Mouse (Mus musculus): ENCODE data around the gene Trp53tg5.

DNA sequence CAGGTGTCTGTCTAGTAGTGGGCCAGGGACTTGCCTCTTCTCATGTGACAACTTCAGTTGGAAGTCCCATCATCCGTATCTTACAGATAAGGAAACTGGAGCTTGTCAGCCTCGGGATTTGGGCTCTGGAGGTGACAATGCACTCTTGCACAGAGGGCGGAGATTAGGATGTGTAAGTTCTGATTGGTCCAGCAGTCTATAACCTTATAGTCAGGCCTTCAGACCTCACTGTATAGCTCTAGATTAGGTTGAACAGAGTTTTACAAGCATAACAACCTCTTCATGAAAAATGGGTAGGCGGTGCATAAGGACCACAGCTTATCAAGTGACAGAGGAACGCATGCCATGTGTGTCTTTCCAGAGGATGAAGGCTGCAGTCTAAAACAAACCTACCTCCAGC, 6.7 kb downstream of the Trp53tg5 start:
- TF ChIP-seq POLR2A (IDR thresholded peaks at IDR 0.05; ENCODE audit: insufficient read length, low read depth) (no peak), MYOG (IDR thresholded peaks at IDR 0.05; ENCODE audit: control insufficient read depth in 1 of 3, insufficient read depth in 1 of 3, insufficient read length in 2 of 3, low read depth in 2 of 3) (no peak), E2F4 (IDR thresholded peaks at IDR 0.05; ENCODE audit: insufficient read depth) (no peak), TCF12 (IDR thresholded peaks at IDR 0.05; ENCODE audit: insufficient read depth, poor library complexity, severe bottlenecking) (no peak), CEBPB (IDR thresholded peaks at IDR 0.05; ENCODE audit: insufficient read depth, poor library complexity, severe bottlenecking) (no peak), MAX (IDR thresholded peaks at IDR 0.05; ENCODE audit: low read depth) (no peak), SRF (IDR thresholded peaks at IDR 0.05; ENCODE audit: control insufficient read depth, insufficient read length, low read depth) (no peak), USF1 (IDR thresholded peaks at IDR 0.05; ENCODE audit: low read depth) (no peak), MYOD1 (IDR thresholded peaks at IDR 0.05; ENCODE audit: control insufficient read depth in 1 of 3, insufficient read length in 2 of 3, low read depth in 2 of 3) (no peak)

Data from myocyte (in vitro differentiated cells).